Mouse (Mus musculus) granulocyte monocyte progenitor cell, adult 5-6 weeks (primary cell): Measurements from ENCODE around the gene Ap1s2. TPM values are rescaled to one million over a fixed set of nuclear protein-coding genes. Genes with fewer than 3 reads are reported as not detected.
A peak's percentile ranks its signal among the peaks of the same experiment; 100 is the strongest.

Source experiments
- ATAC-seq: replicated peaks from 2 replicates; pipeline ENCODE4 v1.8.0; 2016; ENCODE audit warnings: mild to moderate bottlenecking, moderate TSS enrichment, inconsistent platforms; ENCODE audit not compliant: poor library complexity, severe bottlenecking
- total RNA-seq, 2 experiments: library from RNA; stranded (forward) in 1 of 2; stranded (reverse) in 1 of 2; fragments of 200-712, 200-1000 nt in 1 of 2; fragments of >200 nt in 1 of 2; fragmentation: Nextera tagmentation in 1 of 2; gene quantifications; 2 replicates each; pipeline ENCODE4 v1.2.3; 2014 to 2017

The Ap1s2 gene
- total RNA-seq (2014; fragmentation: Nextera tagmentation) (48.8 and 68.5 TPM in 2 replicates), total RNA-seq (2017) (32.0 and 38.7 TPM in 2 replicates)

DNA sequence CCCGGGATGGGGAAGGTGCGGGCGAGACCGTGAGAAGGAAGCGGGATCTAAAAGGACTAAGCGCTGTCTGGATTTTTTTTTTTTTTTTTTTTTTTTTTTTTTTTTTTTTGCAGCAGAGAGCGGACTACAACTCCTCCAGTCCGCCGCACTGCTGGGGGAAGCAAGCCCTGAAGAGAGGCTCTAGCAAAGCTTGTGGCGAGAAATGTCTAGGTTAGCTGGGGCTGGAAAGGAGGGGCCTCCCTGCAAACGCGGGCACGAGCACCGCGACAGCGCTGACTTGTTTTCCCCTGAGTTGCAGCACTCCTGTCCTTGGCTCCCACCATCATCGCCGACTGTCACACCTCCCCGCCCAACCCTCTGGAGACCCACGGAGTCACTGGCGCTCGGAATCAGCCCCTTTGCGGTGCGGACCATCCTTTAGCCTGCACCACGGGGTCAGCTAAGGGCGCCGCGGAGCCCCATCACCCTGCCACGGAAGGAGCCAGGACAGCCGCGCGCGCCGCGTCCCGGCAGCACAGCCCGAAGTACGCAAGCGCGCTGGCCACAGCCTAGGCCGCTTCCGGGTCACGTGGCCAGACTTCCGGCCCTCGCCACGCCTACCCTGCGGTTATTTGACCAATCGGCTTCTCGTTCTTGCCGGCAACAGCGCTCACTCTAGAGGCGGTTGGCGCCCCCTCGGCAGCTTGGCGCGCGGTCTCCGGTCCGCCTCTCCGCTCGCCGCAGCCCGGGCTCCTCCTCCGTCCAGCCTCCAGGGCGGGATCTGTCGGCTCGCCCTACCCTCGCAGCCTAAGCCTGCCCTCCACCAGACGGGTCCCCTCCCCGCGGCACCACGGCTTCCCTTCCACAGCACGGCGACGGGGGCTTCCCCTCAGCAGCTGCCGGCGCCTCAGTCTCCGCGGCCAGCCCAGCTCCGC is at the start of gene Ap1s2:
Gene Ap1s2, plus strand, starts transcription at position 681 of the 914 bp plus-strand sequence.
- ATAC-seq, result peak; percentile 92

DNA sequence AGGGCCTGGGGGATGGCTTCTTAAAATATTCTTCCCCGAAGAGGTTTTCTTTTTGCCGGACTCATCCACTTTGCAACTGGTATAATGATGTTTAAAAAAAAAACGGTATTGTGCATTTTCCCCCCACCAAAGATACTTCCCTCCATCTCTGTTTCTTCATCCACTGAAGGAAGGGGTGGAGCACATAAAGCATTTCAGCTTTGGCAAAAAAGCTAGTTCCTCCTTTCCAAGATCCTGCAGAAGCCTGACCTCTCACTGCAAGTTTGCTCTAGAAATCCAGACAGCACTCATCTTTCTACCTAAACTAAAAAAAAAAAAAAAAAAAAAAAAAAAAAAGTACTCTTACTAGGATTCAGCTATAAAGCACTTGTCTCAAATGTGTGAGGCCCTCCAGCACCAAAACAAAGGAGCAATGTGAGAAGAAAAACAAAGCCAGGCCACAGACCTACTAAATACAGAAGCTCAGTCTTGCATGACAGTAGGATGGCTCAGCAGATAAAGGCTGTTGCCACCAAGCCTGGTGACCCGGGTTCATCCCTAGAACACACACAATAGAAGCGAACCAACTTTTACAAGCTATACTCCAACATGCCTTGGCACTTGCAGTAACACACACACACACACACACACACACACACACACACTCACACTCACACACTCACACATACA is 41.0 kb upstream of the Ap1s2 start:
- ATAC-seq, result peak; percentile 95

DNA sequence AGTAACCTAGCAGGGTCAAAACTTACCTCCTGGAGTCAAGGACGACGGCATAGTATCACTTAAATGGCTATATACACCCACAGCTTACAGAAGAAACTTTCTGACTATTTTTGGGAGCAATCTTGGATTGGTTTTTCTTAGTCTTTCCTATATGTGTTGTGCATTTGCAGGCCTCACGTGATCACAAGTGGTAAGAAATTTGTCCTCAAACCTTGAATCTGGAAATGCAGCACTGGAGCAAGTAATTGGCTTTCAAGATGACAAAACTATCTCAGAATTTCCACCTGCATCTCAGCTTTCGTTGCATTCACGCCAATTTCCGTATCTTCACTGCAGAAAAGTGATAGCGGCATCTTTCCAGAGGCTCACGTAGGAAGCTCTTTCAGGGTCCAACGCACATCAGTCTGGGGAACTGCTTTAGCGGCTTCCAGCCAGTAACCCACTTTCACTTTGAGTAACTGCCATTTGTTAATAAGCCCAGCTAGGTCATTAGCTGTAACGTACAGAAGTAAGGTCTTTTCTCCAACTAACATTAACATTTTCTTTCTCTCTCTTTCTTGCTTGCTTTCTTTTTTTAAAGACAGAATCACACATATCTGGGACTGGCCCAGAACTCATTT is 40.0 kb upstream of the Ap1s2 start:
- ATAC-seq, result peak; percentile 63

DNA sequence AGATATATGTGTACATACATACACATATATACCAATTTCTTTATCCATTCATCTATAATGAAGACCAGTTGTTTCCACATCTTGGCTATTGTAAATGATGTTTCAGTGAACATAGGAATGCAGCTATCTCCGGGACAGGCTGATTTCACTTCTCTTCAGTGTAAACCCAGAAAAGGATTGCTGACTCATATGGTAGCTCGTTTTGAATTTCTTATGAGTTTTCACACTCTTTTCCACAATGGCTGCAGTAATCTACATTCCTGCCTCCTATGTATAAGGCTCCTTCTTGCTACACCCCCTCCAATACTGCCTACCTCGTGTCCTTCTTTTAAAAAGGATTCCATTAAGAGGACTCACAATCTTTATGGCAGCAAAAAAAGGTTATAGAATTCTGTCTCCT is 32.9 kb upstream of the Ap1s2 start:
- 0 out of 2 replicates have a peak, but pooled peaks have one; percentile 36 for ATAC-seq

DNA sequence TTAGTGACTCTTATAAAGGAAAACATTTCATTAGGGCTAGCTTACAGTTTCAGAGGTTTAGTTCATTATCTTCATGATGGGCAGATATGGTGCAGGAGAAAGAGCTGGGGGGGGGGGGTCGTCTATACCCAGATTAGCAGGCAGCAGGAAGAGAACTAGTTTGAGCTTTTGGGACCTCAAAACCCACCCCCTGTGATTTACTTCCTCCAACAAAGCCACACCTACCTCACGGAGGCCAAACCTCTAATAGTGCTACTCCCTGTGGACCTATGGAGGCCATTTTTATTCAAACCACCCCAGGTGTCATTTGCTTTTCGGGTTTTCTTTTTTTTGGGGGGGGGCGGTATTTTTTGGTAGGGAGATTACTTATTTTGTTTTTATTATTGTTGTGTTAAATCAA is 32.2 kb upstream of the Ap1s2 start:
- ATAC-seq, result peak; percentile 43; the same call in 1 of the 2 replicates

DNA sequence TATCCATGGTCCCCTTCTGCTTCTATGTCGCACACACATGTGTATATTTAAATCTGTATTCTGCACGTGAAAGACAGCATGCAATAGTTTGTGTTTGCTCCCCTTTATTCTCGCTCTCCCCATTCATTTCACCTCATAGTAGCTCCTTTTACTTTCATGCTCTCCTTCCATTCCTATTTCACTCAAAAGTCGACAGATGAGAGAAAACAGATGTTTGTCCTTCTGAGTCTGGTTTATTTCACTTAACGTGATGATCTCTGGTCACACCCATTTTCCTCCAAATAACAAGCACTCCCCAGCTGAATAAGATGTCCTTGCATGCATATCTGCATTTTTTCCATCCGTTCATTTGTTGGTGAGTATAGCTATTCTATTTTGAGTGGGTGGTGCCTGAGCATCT is 29.8 kb upstream of the Ap1s2 start:
- ATAC-seq, result no peak

DNA sequence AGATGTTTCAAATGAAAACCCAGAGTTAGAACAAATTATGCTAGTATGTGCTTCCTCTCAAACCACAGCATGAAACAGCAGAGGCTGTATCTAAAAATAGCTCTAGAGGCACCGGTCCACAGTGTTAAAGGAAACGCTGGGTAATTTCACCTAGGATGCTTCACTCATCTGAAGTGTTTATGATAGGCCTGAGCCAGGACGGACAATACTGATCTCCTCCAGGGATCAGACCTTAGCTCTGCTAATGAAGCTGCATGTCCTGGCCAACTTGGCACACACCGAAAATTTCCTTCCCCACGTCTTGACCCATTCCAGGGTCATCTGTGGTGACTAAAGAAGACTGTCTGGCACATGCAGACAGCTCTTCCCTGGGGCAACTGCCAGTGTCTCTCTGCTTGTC is 29.4 kb upstream of the Ap1s2 start:
- ATAC-seq, result peak; percentile 69

DNA sequence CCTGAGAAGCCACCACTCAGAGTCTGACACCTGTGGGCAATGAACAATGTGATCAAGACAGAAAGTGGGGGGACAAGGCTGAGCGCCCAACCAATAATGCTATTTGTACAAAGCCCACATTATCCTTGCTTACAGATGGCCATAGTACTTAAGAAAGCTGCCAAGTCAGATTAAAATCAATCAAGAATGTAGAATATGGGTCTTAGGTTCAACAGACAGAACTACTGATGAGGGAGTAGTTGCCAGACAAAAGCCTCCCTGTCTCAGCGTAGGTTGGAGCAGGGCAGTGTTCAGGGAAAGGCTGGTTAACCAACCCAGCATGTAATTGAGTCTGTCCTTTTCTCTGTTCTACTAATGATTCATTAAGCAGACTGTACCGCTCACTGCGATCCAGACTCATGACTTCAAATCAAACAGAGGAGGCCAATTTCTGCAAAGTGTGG is 23.3 kb upstream of the Ap1s2 start:
- ATAC-seq, result no peak

DNA sequence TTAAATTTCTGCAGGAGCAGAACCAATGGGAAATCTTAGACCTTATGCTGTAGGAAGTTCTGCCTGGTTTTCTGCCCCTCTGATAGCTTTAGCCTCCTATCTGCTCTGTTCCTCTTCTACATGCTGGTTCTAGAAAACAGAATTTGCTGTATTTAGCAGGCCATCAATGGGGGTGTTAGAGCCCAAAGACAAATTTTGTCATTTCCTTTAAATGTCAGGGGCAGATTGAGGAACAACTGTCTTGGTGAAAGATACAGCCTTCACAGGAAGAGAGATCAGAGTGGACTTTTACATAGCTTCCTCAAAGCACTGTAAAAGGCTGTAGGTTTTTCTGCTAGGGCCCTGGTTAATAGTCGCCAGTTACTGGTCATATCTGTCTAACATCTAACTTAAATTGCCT is 11.5 kb upstream of the Ap1s2 start:
- peak; percentile 84 for ATAC-seq

DNA sequence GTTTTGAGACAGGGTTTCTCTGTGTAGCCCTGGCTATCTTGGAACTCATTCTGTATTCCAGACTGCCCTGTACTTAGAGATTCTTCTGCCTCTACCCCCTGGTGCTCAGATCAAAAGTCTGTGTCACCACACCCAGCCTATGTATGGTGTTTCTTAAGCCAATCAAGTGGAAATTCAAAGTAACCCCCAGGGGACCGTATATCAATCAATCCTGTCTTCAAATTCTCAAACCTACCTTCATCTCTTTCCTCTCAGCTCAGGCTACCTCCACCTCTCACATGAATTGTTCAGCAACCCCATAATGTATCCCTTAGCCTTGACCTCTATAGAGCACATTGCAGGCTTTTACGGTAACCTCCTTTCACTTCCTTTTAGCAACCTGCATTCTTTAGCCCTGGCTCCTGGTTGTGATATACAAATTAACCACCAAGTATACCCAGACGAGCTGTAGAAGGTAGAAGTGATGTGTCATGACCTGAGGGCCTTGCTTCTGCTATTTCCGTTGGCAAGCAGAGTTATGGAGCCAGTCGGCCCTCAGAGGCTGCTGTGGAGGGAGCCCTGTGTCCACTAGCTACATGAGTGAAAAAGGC is 9.3 kb upstream of the Ap1s2 start:
- ATAC-seq, result peak; percentile 83

DNA sequence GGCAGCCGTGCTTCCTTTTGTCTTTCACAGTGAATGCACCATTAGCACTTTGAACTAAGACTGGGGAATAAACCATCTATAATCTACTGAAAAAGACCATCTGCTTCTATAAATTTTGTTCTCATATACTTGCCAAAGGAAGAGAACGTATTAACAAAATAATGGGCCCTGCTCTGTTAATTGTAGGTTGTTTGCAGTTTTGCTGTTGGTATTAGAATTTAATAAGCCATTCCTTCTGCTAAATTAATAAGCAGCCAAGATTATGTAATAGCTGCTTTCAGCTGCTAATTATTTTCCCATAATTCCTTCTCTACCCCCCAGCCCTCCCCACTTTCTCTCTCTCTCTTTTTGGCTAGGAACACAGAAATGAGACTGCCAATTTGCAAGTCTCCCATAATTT is 2.0 kb upstream of the Ap1s2 start:
- ATAC-seq, result no peak

DNA sequence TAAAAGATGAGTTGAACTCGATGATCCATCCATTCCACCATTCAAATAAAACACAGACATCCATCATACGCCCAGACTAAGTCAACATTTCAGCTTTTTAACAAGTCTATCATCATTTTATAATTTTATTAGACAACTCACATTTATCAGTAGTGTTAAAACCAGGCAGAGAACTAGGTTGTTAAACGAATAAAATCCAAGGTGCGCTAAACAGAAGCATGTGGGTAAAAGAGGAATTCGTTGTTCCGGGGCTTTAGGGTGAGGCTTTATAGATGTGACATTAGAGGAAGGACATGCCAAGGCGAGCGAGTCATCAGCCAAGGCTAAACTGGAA is 847 bp upstream of the Ap1s2 start:
- peak; percentile 54 for ATAC-seq

DNA sequence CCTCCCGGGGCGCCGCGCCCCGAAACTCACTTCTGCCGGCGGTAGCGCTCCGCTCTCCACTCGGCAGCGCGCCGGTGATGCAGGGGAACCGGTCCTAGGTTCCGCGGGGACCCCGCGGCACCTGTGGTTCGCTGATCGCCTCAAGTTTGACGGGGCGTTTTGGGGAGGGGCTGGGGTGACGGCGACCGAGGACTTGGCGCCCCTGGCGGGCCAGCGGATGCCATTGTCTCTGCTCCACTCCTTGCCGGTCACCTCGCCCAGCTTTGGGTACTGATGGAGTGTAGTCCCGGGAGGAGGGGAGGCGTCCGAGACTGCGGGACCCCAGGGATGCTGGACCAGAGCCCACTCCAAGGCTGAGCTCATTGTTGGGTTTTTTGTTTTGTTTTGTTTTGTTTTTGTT is 564 bp downstream of the Ap1s2 start:
- ATAC-seq, result peak; percentile 38

DNA sequence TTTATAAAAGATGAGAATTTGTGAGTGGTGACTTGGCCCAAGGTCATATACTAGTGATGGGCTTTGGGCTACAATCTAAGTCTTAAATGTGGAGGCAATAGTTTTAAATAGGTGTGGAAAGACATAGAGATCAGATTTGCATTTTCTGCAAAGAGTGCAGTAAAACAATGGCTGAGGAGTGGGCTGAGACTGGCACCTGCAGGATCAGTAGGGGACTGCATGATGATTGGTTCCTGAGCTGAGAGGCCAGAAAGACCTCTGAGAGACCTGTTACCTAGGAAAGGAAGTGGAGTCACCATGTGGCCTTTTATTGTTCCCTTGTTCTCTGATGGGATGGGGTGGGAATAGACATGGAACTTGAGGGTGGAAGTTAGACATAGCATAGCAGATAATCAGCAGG is 4.0 kb downstream of the Ap1s2 start:
- 0 out of 2 replicates have a peak, but pooled peaks have one; percentile 16 for ATAC-seq

DNA sequence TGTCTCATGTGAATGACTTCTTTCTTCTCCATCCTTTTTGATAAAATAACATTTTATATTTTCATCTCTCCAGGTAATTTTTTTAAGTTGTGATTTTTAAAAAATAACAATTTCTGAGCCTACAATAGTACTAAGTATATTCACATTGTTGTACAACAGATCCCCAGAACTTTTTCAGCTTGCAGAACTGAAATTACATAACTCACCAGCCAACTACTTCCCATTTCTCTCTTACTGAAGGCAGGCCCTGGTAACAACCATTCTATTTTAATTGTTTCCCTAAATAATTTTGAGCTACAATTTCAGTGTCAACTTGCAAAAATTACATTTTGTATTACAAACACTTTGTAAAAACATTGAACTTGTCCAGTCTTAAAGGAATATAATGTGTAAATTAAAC is 20.7 kb downstream of the Ap1s2 start:
- peak; percentile 78 for ATAC-seq

DNA sequence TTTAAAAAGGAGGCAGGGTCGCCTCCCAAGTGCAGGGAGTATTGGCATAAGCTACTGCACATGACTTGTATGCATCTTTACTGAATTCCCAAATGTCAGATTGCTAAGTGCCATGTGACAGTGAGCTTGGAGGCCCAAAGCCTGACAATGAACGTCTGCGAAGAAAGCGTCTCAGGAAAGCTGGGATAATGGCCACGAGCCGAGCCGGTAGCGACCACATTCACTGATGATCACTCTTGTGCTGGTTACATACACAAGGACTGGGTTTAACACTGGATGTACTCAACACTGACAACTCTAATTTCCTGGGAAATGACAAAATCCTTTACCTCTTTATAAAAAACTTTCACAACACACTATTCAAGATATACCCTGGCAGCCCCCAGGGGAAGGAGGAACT is 25.9 kb downstream of the Ap1s2 start:
- no peak for ATAC-seq

DNA sequence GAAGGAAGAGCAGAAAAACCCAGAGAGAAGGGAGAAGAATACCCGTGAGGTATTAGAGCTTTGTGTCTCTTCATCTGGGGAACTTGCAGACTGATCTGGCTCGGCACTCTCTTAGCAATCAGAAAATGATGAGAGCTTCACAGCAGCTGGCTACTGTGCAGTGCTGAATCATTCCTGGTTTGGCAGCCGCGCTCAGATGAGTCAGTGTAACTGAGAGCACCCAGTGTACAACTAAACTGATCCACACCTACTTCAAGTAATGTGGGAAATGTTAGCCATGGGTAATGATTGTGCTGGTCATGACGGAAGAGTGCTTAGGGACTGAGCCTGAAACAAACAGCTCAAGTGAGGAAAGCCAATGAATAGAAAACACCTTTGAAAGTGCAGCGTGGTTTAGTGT is 29.8 kb downstream of the Ap1s2 start:
- ATAC-seq, result no peak

DNA sequence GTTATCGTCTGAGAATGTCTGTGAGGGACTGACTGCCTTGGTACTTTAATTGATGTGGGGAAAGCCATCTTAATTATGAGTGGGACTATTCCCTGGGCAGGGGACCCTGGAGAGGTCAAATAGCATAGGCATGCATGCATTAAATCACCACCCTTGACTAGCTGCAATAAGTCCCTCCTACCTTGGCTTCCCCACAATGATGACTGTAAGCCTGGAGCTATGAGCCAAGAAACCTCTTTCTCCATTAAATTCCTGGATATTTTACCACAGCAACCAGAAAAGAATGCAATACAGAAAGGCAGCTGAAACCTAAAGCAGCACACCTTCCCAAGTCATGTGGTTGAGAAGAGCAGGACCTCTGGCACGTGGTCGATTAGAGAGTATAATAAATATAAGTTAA is 35.6 kb downstream of the Ap1s2 start:
- ATAC-seq, result no peak

DNA sequence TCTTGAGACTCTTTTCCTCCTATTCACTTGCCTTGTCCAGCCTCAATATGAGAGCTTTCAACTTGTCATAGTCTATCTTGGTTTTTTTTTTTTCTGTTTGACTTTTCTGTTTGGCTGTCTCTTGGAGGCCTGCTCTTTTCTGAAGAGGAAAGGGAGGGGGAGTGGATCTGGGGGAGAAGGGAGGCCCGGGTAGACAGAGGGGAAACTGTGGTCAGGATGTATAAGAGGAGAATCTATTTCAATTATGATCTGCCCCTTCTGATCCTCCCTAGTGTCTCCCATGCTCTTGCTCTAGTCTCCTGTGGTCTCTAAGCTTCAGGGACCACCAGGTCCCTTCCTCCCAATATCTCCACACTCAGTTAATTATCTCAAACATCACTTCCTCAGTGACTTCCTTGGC is 42.8 kb downstream of the Ap1s2 start:
- ATAC-seq, result no peak

DNA sequence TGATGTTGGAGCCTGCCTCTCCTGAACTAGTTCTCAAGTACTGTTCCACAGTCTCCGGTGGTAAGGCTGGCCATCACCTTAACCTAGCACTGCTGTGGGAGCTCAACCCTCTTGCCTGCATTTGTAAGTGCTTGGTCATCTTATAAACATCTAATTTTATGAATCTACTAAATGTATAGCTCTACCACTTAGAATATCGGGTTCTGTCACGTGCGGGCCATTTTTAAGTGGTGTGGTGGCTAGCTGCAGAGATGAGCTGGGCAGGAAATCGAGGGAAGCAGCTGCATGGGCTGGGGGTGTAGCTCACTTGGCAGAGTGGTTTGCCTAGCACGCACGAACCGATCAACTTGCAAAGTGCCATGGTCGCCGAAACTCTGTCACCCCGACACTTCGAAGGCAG is 48.6 kb downstream of the Ap1s2 start:
- ATAC-seq, result peak; percentile 12
